Mouse (Mus musculus) bone marrow, adult 2 months (tissue): ENCODE measurements around the gene Noxa1. TPM values are rescaled to one million over a fixed set of nuclear protein-coding genes. Genes with fewer than 3 reads are reported as not detected.
A peak's percentile ranks its signal among the peaks of the same experiment; 100 is the strongest.

Experiments used
- H3K27ac ChIP-seq: fragments of 200-500 bp; 2 replicates; pipeline ENCODE4 v1.5.1; 2012; ENCODE audit warnings: low read depth, mild to moderate bottlenecking, control low read depth, inconsistent platforms, low read length; ENCODE audit not compliant: control insufficient read depth, poor library complexity, insufficient read depth
- H3K4me1 ChIP-seq: fragments of 200-500 bp; 2 replicates; pipeline ENCODE4 v1.6.1; 2011; ENCODE audit warnings: low read length; ENCODE audit not compliant: control insufficient read depth, insufficient read depth
- H3K4me3 ChIP-seq: fragments of 200-500 bp; replicated peaks from 2 replicates; pipeline ENCODE3; 2011; ENCODE audit warnings: mild to moderate bottlenecking, low read depth, low read length, control low read depth; ENCODE audit not compliant: control insufficient read depth
- CTCF ChIP-seq: fragments of 200-500 bp; IDR thresholded peaks from 2 replicates; pipeline ENCODE4 v1.5.1; 2011; ENCODE audit warnings: low read length, control low read depth; ENCODE audit not compliant: control insufficient read depth, insufficient read depth
- POLR2A ChIP-seq: fragments of 200-500 bp; IDR thresholded peaks from 2 replicates; pipeline ENCODE4 v1.6.1; 2011; ENCODE audit warnings: low read depth, mild to moderate bottlenecking, control low read depth, low read length, borderline replicate concordance; ENCODE audit not compliant: control insufficient read depth
- WGBS: fragments of 180-500 bp; shearing (Covaris S2); methylation state at CpG from one replicate; pipeline ENCODE4 v1.1.7; 2018; 5-methylcytosine and 5-hydroxymethylcytosine counted together
- polyA plus RNA-seq: library from polyadenylated mRNA; stranded (reverse); fragments of >200 nt; gene quantifications from 2 replicates; pipeline ENCODE4 v1.2.4, GENCODE M21; 2011; ENCODE audit warnings: low replicate concordance; ENCODE audit not compliant: missing spikeins, insufficient read depth, insufficient read length

Noxa1 gene
- not detected in 2 replicates for polyA plus RNA-seq

- no peak within 1 kb of the TSS for H3K27ac ChIP-seq
- WGBS = 49% methylated on average over 28 of the region's 28 CpGs
- TF ChIP-seq CTCF (peak; percentile 13; the same call in 1 of the 2 replicates), POLR2A (no peak)
- H3K4me1 ChIP-seq = no peaks in the 10 kb centered on the region; the same call in 1 of the 2 replicates
- H3K4me3 ChIP-seq = no peak within 1 kb of the TSS
These were observed at the start of gene Noxa1 for GRCm38 (mm10) chr2:25095109-25095850. Noxa1 (minus strand) TSS chr2:25095149.

GRCm38 (mm10) chr2:25141921-25142320, 47.0 kb upstream of the Noxa1 start:
- TF ChIP-seq POLR2A (no peak), CTCF (no peak)

DNA sequence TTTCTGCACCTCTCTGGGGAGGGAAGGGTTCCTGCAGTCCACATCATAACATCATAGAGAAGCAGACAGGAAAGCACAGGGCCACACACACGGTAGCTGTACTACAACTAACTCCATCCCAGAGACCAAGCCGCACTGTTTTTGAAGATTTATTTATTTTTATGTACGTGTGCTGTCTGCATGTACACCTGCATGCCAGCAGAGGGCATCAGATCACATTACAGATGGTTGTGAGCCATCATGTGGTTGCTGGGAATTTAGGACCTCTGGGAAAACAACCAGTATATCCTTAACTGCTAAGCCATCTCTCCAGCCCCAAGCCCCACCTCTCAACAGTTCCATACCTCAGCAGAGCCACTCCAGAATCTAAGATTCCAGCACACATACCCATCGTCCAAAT, 46.2 kb upstream of the Noxa1 start:
- H3K4me1 ChIP-seq = no peaks in the 10 kb centered on the region
- WGBS = 78% methylated on average over 4 of the region's 4 CpGs
- TF ChIP-seq CTCF = no peak
- no peak for TF ChIP-seq POLR2A

More at GRCm38 (mm10) chr2:25141921-25142320, 47.0 kb upstream of the Noxa1 start:
- Histone ChIP-seq H3K27ac (no peak overlapping the region), H3K4me1 (no peaks in the 10 kb centered on the region), H3K4me3 (no peak overlapping the region)
- 85% methylated on average over 5 of the region's 5 CpGs for WGBS

DNA sequence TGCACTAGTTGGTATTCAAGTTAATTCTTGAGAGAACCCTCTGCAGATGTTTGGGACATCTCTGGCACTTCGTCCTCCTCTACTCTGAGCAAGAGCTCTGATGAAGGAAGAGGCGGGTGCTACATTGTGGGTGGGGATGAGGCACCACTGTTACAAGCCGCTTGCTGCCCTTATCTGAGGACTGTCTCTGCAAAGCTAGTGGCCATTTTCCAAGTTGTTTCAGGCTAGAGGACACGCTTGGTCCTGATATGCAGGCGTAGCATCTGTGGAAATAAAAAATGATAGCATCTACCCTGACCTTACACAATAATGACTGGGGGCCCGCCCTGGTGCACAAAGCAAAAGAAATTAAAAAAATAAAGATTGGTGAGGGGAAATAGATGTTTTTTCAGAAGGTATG, 42.9 kb upstream of the Noxa1 start:
- Histone ChIP-seq H3K4me1 (no peaks in the 10 kb centered on the region), H3K27ac (no peak overlapping the region), H3K4me3 (no peak overlapping the region)
- 52% methylated on average over 6 of the region's 6 CpGs for WGBS
- TF ChIP-seq CTCF (no peak), POLR2A (no peak)

More for the DNA sequence above, 46.2 kb upstream of the Noxa1 start:
- no peak overlapping the region for H3K4me3 ChIP-seq
- H3K27ac ChIP-seq = no peak overlapping the region

GRCm38 (mm10) chr2:25131601-25132000, 36.7 kb upstream of the Noxa1 start:
- H3K4me1 ChIP-seq = no peaks in the 10 kb centered on the region

GRCm38 (mm10) chr2:25128072-25128471, 33.1 kb upstream of the Noxa1 start:
- H3K4me1 ChIP-seq = no peaks in the 10 kb centered on the region
- 86% methylated on average over 11 of the region's 11 CpGs for WGBS
- no peak overlapping the region for H3K4me3 ChIP-seq
- H3K27ac ChIP-seq = no peak overlapping the region
- TF ChIP-seq CTCF (no peak), POLR2A (no peak)

More at GRCm38 (mm10) chr2:25131601-25132000, 36.7 kb upstream of the Noxa1 start:
- TF ChIP-seq CTCF = no peak
- no peak for TF ChIP-seq POLR2A
- Histone ChIP-seq H3K27ac (no peak overlapping the region), H3K4me3 (no peak overlapping the region)
- 14% methylated on average over 9 of the region's 9 CpGs for WGBS

GRCm38 (mm10) chr2:25127206-25127605, 32.3 kb upstream of the Noxa1 start:
- Histone ChIP-seq H3K27ac (no peak overlapping the region), H3K4me1 (no peaks in the 10 kb centered on the region), H3K4me3 (no peak overlapping the region)
- TF ChIP-seq CTCF (peak; percentile 96), POLR2A (no peak)
- WGBS = 45% methylated on average over 5 of the region's 5 CpGs

DNA sequence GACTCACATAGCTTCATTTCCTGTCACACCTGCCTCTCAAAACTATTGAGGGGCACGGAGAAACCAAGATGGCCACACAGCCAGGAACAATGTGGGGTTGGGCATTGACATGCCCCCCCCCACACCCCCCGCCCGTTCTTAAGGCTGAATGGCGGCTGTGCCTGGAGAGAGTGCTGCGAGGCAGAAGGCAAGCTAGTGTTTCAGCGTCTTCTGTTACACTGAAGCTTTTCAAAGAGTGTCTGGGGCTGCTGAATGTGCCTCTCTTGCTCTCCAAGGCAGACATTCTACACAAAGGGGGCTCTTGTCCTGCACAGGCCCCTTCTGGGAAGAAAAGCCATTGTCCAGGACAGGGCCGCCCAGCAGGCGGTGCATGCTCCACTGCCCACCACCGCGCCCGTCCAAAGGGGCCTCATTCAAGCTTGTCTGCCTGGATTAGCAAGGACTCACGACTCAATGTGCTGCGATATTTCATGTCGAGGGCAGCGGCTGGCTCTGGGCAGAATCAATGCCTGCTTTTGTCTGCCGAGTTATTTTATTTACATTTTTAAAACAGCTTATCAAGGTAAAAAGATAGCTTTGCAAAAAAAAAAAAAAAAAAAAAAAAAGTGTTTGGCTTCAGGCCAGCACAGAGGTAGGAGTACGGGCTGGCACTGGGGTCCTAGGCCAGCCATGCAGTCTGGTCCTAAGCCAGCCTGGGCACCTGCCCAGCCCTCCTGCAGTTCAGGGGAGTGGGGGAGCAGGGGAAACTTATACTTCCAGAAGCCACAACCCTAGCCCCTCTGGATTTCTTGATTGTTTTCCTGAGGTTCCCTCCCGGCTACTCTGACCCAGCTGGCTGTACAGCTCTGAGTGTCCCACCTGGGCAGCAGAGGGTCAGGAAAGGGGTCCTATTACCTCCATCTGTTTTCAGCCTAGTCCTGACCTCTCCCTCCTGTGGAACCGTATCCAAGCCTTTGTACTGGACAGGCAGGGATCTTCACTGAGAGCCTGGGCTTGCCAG, 31.4 kb upstream of the Noxa1 start:
- TF ChIP-seq POLR2A = no peak
- no peak for TF ChIP-seq CTCF
- Histone ChIP-seq H3K4me1 (no peaks in the 10 kb centered on the region), H3K27ac (no peak overlapping the region), H3K4me3 (no peak overlapping the region)
- WGBS = 80% methylated on average over 19 of the region's 19 CpGs
